Comparison of ENCODE assay signal across 8 mouse cellular contexts in genomic region chr4:132922558-132923008, GRCm38 (mm10). TPM values are rescaled to one million over a fixed set of nuclear protein-coding genes. Genes with fewer than 3 reads are reported as not detected.
A peak's percentile ranks its signal among the peaks of the same experiment; 100 is the strongest.
DNase-seq lines count a peak whose midpoint lies in the region; ATAC-seq and TF ChIP-seq lines count a peak whose summit lies in the region.

Gene Fam76a, minus strand, starts transcription at chr4:132922558.

- under 1% methylated on average over 53 of the region's 53 CpGs for WGBS in forebrain, embryonic 10.5 days
- WGBS in heart, embryonic 15.5 days = under 1% methylated on average over 51 of the region's 53 CpGs
- under 1% methylated on average over 53 of the region's 53 CpGs for WGBS in liver, embryonic 14.5 days (ENCODE audit: insufficient replicate concordance)
- under 1% methylated on average over 52 of the region's 53 CpGs for WGBS in neural tube, embryonic 11.5 days
- WGBS in stomach, postnatal 0 days = under 1% methylated on average over 46 of the region's 53 CpGs

- peak; percentile 98 for ATAC-seq in heart, embryonic 15.5 days (replicated peaks; ENCODE audit: insufficient number of reproducible peaks, insufficient read depth, low FRiP score, low read depth)
- ATAC-seq in liver, embryonic 14.5 days (ENCODE audit: insufficient read depth) = peak; percentile 97
- peak; percentile 97 for ATAC-seq in neural tube, embryonic 11.5 days (ENCODE audit: insufficient read depth, low FRiP score, low TSS enrichment)
- peak; percentile 99 for ATAC-seq in stomach, postnatal 0 days (ENCODE audit: low FRiP score, low TSS enrichment)

- peak within 1 kb of the TSS; percentile 91 for H3K27ac ChIP-seq in forebrain, embryonic 10.5 days
- H3K27ac ChIP-seq in heart, embryonic 15.5 days = peak within 1 kb of the TSS; percentile 87
- H3K27ac ChIP-seq in liver, embryonic 14.5 days = peak within 1 kb of the TSS; percentile 91
- peak within 1 kb of the TSS; percentile 87 for H3K27ac ChIP-seq in neural tube, embryonic 11.5 days (ENCODE audit: low read depth, low read length)
- peak within 1 kb of the TSS; percentile 94 for H3K27ac ChIP-seq in stomach, postnatal 0 days (replicated peaks)

- no peaks in the 10 kb centered on the region for H3K9me3 ChIP-seq in forebrain, embryonic 10.5 days
- no peaks in the 10 kb centered on the region for H3K9me3 ChIP-seq in heart, embryonic 15.5 days (replicated peaks)
- no peaks in the 10 kb centered on the region for H3K9me3 ChIP-seq in liver, embryonic 14.5 days (ENCODE audit: control insufficient read depth, low read length)
- H3K9me3 ChIP-seq in neural tube, embryonic 11.5 days (ENCODE audit: control insufficient read depth, low read length) = no peaks in the 10 kb centered on the region
- H3K9me3 ChIP-seq in stomach, postnatal 0 days (ENCODE audit: control insufficient read depth, low read length) = no peaks in the 10 kb centered on the region

- peak within 1 kb of the TSS; percentile 95 for H3K9ac ChIP-seq in heart, embryonic 15.5 days
- peak within 1 kb of the TSS; percentile 91 for H3K9ac ChIP-seq in liver, embryonic 14.5 days (replicated peaks)
- peak within 1 kb of the TSS; percentile 87 for H3K9ac ChIP-seq in neural tube, embryonic 11.5 days (ENCODE audit: low read length)
- H3K9ac ChIP-seq in stomach, postnatal 0 days (ENCODE audit: low read length) = peak within 1 kb of the TSS; percentile 95

- H3K36me3 ChIP-seq in forebrain, embryonic 10.5 days (replicated peaks) = peaks cover 23% of the 10 kb centered on the region
- H3K36me3 ChIP-seq in heart, embryonic 15.5 days = no peaks in the 10 kb centered on the region; the same call in 1 of the 2 replicates
- peaks cover 4% of the 10 kb centered on the region; the same call in 1 of the 2 replicates for H3K36me3 ChIP-seq in liver, embryonic 14.5 days (replicated peaks; ENCODE audit: control insufficient read depth, insufficient read depth, low read depth)
- H3K36me3 ChIP-seq in neural tube, embryonic 11.5 days (ENCODE audit: control insufficient read depth, insufficient read depth, low read length) = no peaks in the 10 kb centered on the region
- no peaks in the 10 kb centered on the region for H3K36me3 ChIP-seq in stomach, postnatal 0 days (ENCODE audit: control insufficient read depth, insufficient read depth, low read length)

- peak; percentile 100 for DNase-seq in CD8-positive naive resting alpha-beta T cell, adult 2 months (ENCODE audit: low read depth in 2 of 2, low spot score in 2 of 2)
- DNase-seq in c-Kit-positive CD71-negative TER-119-negative erythroid progenitor cells, embryonic 14.5 days (ENCODE audit: low read depth) = peak; percentile 99
- DNase-seq in forebrain, embryonic 10.5 days (ENCODE audit: extremely low spot score, low spot score) = peak; percentile 100
- DNase-seq in kidney, postnatal 25 days = peak; percentile 99 to 100
- peak; percentile 99 for DNase-seq in liver, embryonic 14.5 days (ENCODE audit: low read depth in 3 of 3, low spot score in 3 of 3)
- DNase-seq in neural tube, embryonic 11.5 days (ENCODE audit: low spot score) = peak; percentile 100
- peak; percentile 100 for DNase-seq in stomach, postnatal 0 days (ENCODE audit: low spot score)

- H3K4me3 ChIP-seq in forebrain, embryonic 10.5 days = peak within 1 kb of the TSS; percentile 94
- peak within 1 kb of the TSS; percentile 94 for H3K4me3 ChIP-seq in heart, embryonic 15.5 days
- peak within 1 kb of the TSS; percentile 76 to 90 for H3K4me3 ChIP-seq in liver, embryonic 14.5 days (ENCODE audit: insufficient read depth in 1 of 2, low read depth in 2 of 2, low read length in 2 of 2)
- H3K4me3 ChIP-seq in neural tube, embryonic 11.5 days (ENCODE audit: low read depth, low read length) = peak within 1 kb of the TSS; percentile 93
- H3K4me3 ChIP-seq in stomach, postnatal 0 days (ENCODE audit: low read depth, low read length) = peak within 1 kb of the TSS; percentile 96

- H3K4me1 ChIP-seq in forebrain, embryonic 10.5 days = peaks cover 33% of the 10 kb centered on the region
- H3K4me1 ChIP-seq in heart, embryonic 15.5 days (replicated peaks) = peaks cover 11% of the 10 kb centered on the region
- peaks cover 14 to 19% of the 10 kb centered on the region in 2 experiments for H3K4me1 ChIP-seq in liver, embryonic 14.5 days (replicated peaks; ENCODE audit: control insufficient read depth in 2 of 2, insufficient read depth in 2 of 2, low read length in 1 of 2)
- H3K4me1 ChIP-seq in neural tube, embryonic 11.5 days (ENCODE audit: control insufficient read depth, insufficient read depth, low read length) = 0 out of 2 replicates have a peak, but pooled peaks cover 6% of the 10 kb centered on the region
- H3K4me1 ChIP-seq in stomach, postnatal 0 days (replicated peaks; ENCODE audit: control insufficient read depth, insufficient read depth) = no peaks in the 10 kb centered on the region; the same call in 1 of the 2 replicates

- peak; percentile 81 for TF ChIP-seq EP300 in liver, embryonic 14.5 days (IDR thresholded peaks at IDR 0.05; ENCODE audit: low read depth)
- TF ChIP-seq EP300 in stomach, postnatal 0 days (optimal IDR thresholded peaks at IDR 0.05) = peak; percentile 99

- H3K27me3 ChIP-seq in forebrain, embryonic 10.5 days (ENCODE audit: poor library complexity, severe bottlenecking) = no peaks in the 10 kb centered on the region
- H3K27me3 ChIP-seq in heart, embryonic 15.5 days = no peaks in the 10 kb centered on the region
- H3K27me3 ChIP-seq in liver, embryonic 14.5 days (ENCODE audit: control insufficient read depth, insufficient read depth, low read length) = no peaks in the 10 kb centered on the region
- no peaks in the 10 kb centered on the region for H3K27me3 ChIP-seq in neural tube, embryonic 11.5 days (ENCODE audit: control insufficient read depth, insufficient read depth, low read length)
- no peaks in the 10 kb centered on the region for H3K27me3 ChIP-seq in stomach, postnatal 0 days (ENCODE audit: control insufficient read depth, insufficient read depth, low read length)

- H3K4me2 ChIP-seq in heart, embryonic 15.5 days = peak within 1 kb of the TSS; percentile 76
- peak within 1 kb of the TSS; percentile 96 for H3K4me2 ChIP-seq in liver, embryonic 14.5 days (ENCODE audit: low read depth)
- H3K4me2 ChIP-seq in neural tube, embryonic 11.5 days (ENCODE audit: low read depth) = peak within 1 kb of the TSS; percentile 83
- H3K4me2 ChIP-seq in stomach, postnatal 0 days (replicated peaks; ENCODE audit: low read depth) = peak within 1 kb of the TSS; percentile 71

- no peak for TF ChIP-seq CTCF in liver, embryonic 14.5 days (IDR thresholded peaks at IDR 0.05; ENCODE audit: low read depth)
- peak; percentile 31; the same call in 1 of the 2 replicates for TF ChIP-seq CTCF in stomach, postnatal 0 days (IDR thresholded peaks at IDR 0.05; ENCODE audit: low read depth)

RNA-seq across cellular contexts. Expression of gene Fam76a, which starts in this region (rescaled TPM):
- polyA plus RNA-seq in forebrain, embryonic 10.5 days (2016; fragmentation: Nextera tagmentation; extraction: Ambion mirVana) = 29.7 and 32.2 TPM in 2 replicates
- polyA plus RNA-seq in heart, embryonic 15.5 days (2015; fragmentation: Nextera tagmentation; extraction: Ambion mirVana) = 37.0 and 40.0 TPM in 2 replicates
- polyA plus RNA-seq in liver, embryonic 14.5 days (2012; rRNA removed) = 4.4 and 7.4 TPM in 2 replicates
- polyA plus RNA-seq in liver, embryonic 14.5 days (2014; fragmentation: Nextera tagmentation; extraction: Ambion mirVana) = 24.8 and 26.5 TPM in 2 replicates
- 28.2 and 28.4 TPM in 2 replicates for polyA plus RNA-seq in neural tube, embryonic 11.5 days (2014; fragmentation: Nextera tagmentation; extraction: Ambion mirVana)
- polyA plus RNA-seq in stomach, postnatal 0 days (2015; fragmentation: Nextera tagmentation; extraction: Ambion mirVana) = 33.3 and 34.3 TPM in 2 replicates

Comparison
In these comparisons a context has a peak if more than half of its experiments do, and no peak if none do; other contexts are left out.
1. Peak in every context shown above with its lines: DNase-seq, ATAC-seq, H3K4me3 ChIP-seq and H3K27ac ChIP-seq.